Mouse (Mus musculus): ENCODE results near the gene Pradc1. TPM values are rescaled to one million over a fixed set of nuclear protein-coding genes. Genes with fewer than 3 reads are reported as not detected.
"Not testable (repeated sequence)": the region's sequence is repeated elsewhere in the genome, so short reads cannot be mapped to it uniquely, and the experiment has no call there.

The Pradc1 gene
- polyA plus RNA-seq, 1 experiment from 2014 or later: 30.4 TPM

GRCm38 (mm10) chr6:85477366-85477917 lies 25.7 kb upstream of the Pradc1 start:
- H3K27me3 ChIP-seq (replicated peaks; ENCODE audit: low read depth, poor library complexity, severe bottlenecking): peaks cover 68% of the 10 kb centered on the region

GRCm38 (mm10) chr6:85475581-85475980 lies 23.8 kb upstream of the Pradc1 start:
- 85% methylated on average over 3 of the region's 3 CpGs for WGBS
- H3K27me3 ChIP-seq (replicated peaks; ENCODE audit: low read depth, poor library complexity, severe bottlenecking): peaks cover 49% of the 10 kb centered on the region

More at GRCm38 (mm10) chr6:85477366-85477917, 25.7 kb upstream of the Pradc1 start:
- Histone ChIP-seq H3K27ac (replicated peaks) (no peak overlapping the region), H3K4me3 (no peak overlapping the region), H3K9me3 (no peaks in the 10 kb centered on the region), H3K36me3 (replicated peaks) (no peaks in the 10 kb centered on the region), H3K4me1 (peaks cover 9% of the 10 kb centered on the region; the same call in 1 of the 2 replicates)
- DNase-seq (ENCODE audit: low spot score): peak; percentile 65
- WGBS: 34% methylated on average over 10 of the region's 10 CpGs

GRCm38 (mm10) chr6:85472542-85472941 lies 20.8 kb upstream of the Pradc1 start:
- peaks cover 19% of the 10 kb centered on the region for H3K27me3 ChIP-seq (replicated peaks; ENCODE audit: low read depth, poor library complexity, severe bottlenecking)
- 52% methylated on average over 5 of the region's 5 CpGs for WGBS
- no peak overlapping the region for H3K27ac ChIP-seq (replicated peaks)
- no peaks in the 10 kb centered on the region for H3K9me3 ChIP-seq
- H3K36me3 ChIP-seq (replicated peaks): peaks cover 25% of the 10 kb centered on the region
- peaks cover 5% of the 10 kb centered on the region; the same call in 1 of the 2 replicates for H3K4me1 ChIP-seq
- DNase-seq (ENCODE audit: low spot score): no peak
- no peak overlapping the region for H3K4me3 ChIP-seq

More at GRCm38 (mm10) chr6:85475581-85475980, 23.8 kb upstream of the Pradc1 start:
- no peaks in the 10 kb centered on the region for H3K9me3 ChIP-seq
- peaks cover 9% of the 10 kb centered on the region; the same call in 1 of the 2 replicates for H3K4me1 ChIP-seq
- no peak overlapping the region for H3K4me3 ChIP-seq
- DNase-seq (ENCODE audit: low spot score): no peak
- no peak overlapping the region for H3K27ac ChIP-seq (replicated peaks)
- H3K36me3 ChIP-seq (replicated peaks): no peaks in the 10 kb centered on the region

- H3K27me3 ChIP-seq (replicated peaks; ENCODE audit: low read depth, poor library complexity, severe bottlenecking): 0 out of 2 replicates have a peak, but pooled peaks cover 16% of the 10 kb centered on the region
- no peak for DNase-seq (ENCODE audit: low spot score)
- no peaks in the 10 kb centered on the region for H3K9me3 ChIP-seq
- no peak overlapping the region for H3K4me3 ChIP-seq
- no peak overlapping the region for H3K27ac ChIP-seq (replicated peaks)
- H3K4me1 ChIP-seq: no peaks in the 10 kb centered on the region
- 71% methylated on average over 8 of the region's 8 CpGs for WGBS
- peaks cover 31% of the 10 kb centered on the region for H3K36me3 ChIP-seq (replicated peaks)
Measured at GRCm38 (mm10) chr6:85471962-85472361, 20.2 kb upstream of the Pradc1 start.

- 79% methylated on average over 5 of the region's 5 CpGs for WGBS
- Histone ChIP-seq H3K4me3 (no peak overlapping the region), H3K27me3 (replicated peaks; ENCODE audit: low read depth, poor library complexity, severe bottlenecking) (0 out of 2 replicates have a peak, but pooled peaks cover 8% of the 10 kb centered on the region), H3K9me3 (no peaks in the 10 kb centered on the region), H3K4me1 (no peaks in the 10 kb centered on the region), H3K36me3 (replicated peaks) (peaks cover 52% of the 10 kb centered on the region), H3K27ac (replicated peaks) (no peak overlapping the region)
- no peak for DNase-seq (ENCODE audit: low spot score)
Measured at GRCm38 (mm10) chr6:85469660-85470430, 18.1 kb upstream of the Pradc1 start.

GRCm38 (mm10) chr6:85465381-85465780 lies 13.6 kb upstream of the Pradc1 start:
- H3K4me1 ChIP-seq: no peaks in the 10 kb centered on the region
- H3K36me3 ChIP-seq (replicated peaks): peaks cover 97% of the 10 kb centered on the region
- no peak overlapping the region for H3K4me3 ChIP-seq
- DNase-seq (ENCODE audit: low spot score): no peak
- no peak overlapping the region for H3K27ac ChIP-seq (replicated peaks)
- H3K27me3 ChIP-seq (replicated peaks; ENCODE audit: low read depth, poor library complexity, severe bottlenecking): no peaks in the 10 kb centered on the region
- H3K9me3 ChIP-seq: no peaks in the 10 kb centered on the region

GRCm38 (mm10) chr6:85459621-85460020 lies 7.9 kb upstream of the Pradc1 start:
- Histone ChIP-seq H3K4me3 (no peak overlapping the region), H3K27ac (replicated peaks) (no peak overlapping the region), H3K4me1 (peaks cover 22% of the 10 kb centered on the region), H3K9me3 (no peaks in the 10 kb centered on the region), H3K27me3 (replicated peaks; ENCODE audit: low read depth, poor library complexity, severe bottlenecking) (no peaks in the 10 kb centered on the region), H3K36me3 (replicated peaks) (peaks cover 89% of the 10 kb centered on the region)
- DNase-seq (ENCODE audit: low spot score): no peak
- WGBS: 90% methylated on average over 2 of the region's 2 CpGs

GRCm38 (mm10) chr6:85452816-85453215 lies 1.0 kb upstream of the Pradc1 start:
- H3K9me3 ChIP-seq: no peaks in the 10 kb centered on the region
- 22% methylated on average over 7 of the region's 7 CpGs for WGBS
- peak overlapping the region; percentile 96 for H3K27ac ChIP-seq (replicated peaks)
- peaks cover 26% of the 10 kb centered on the region for H3K36me3 ChIP-seq (replicated peaks)
- H3K27me3 ChIP-seq (replicated peaks; ENCODE audit: low read depth, poor library complexity, severe bottlenecking): no peaks in the 10 kb centered on the region
- peak; percentile 18 for DNase-seq (ENCODE audit: low spot score)
- H3K4me3 ChIP-seq: peak overlapping the region; percentile 79
- H3K4me1 ChIP-seq: peaks cover 48% of the 10 kb centered on the region

- WGBS: under 1% methylated on average over 15 of the region's 15 CpGs
- H3K4me1 ChIP-seq: peaks cover 47% of the 10 kb centered on the region
- peak overlapping the region; percentile 96 for H3K27ac ChIP-seq (replicated peaks)
- no peaks in the 10 kb centered on the region for H3K27me3 ChIP-seq (replicated peaks; ENCODE audit: low read depth, poor library complexity, severe bottlenecking)
- no peak for DNase-seq (ENCODE audit: low spot score)
- no peaks in the 10 kb centered on the region for H3K9me3 ChIP-seq
- H3K36me3 ChIP-seq (replicated peaks): peaks cover 25% of the 10 kb centered on the region
- peak overlapping the region; percentile 79 for H3K4me3 ChIP-seq
Measured at GRCm38 (mm10) chr6:85452411-85452665, 568 bp upstream of the Pradc1 start.

- peaks cover 25% of the 10 kb centered on the region for H3K36me3 ChIP-seq (replicated peaks)
- H3K4me3 ChIP-seq: peak within 1 kb of the TSS; percentile 79
- H3K27ac ChIP-seq (replicated peaks): peak within 1 kb of the TSS; percentile 96
- peak; percentile 98 for DNase-seq (ENCODE audit: low spot score)
- WGBS: 3% methylated on average over 96 of the region's 96 CpGs
- no peaks in the 10 kb centered on the region for H3K9me3 ChIP-seq
- no peaks in the 10 kb centered on the region for H3K27me3 ChIP-seq (replicated peaks; ENCODE audit: low read depth, poor library complexity, severe bottlenecking)
- peaks cover 37% of the 10 kb centered on the region for H3K4me1 ChIP-seq
Measured at GRCm38 (mm10) chr6:85450697-85451663, 790 bp downstream of the Pradc1 start, which contains the start of gene Cct7. TSS of gene Cct7 (plus strand) at chr6:85451514.

GRCm38 (mm10) chr6:85450140-85450539 lies 1.6 kb downstream of the Pradc1 start:
- H3K4me3 ChIP-seq: peak overlapping the region; percentile 79
- WGBS: 62% methylated on average over 1 of the region's 1 CpGs

GRCm38 (mm10) chr6:85447351-85447750 lies 4.4 kb downstream of the Pradc1 start:
- Histone ChIP-seq H3K27me3 (replicated peaks; ENCODE audit: low read depth, poor library complexity, severe bottlenecking) (no peaks in the 10 kb centered on the region), H3K9me3 (no peaks in the 10 kb centered on the region), H3K27ac (replicated peaks) (no peak overlapping the region), H3K4me1 (peaks cover 6% of the 10 kb centered on the region), H3K4me3 (no peak overlapping the region), H3K36me3 (replicated peaks) (peaks cover 54% of the 10 kb centered on the region)
- no peak for DNase-seq (ENCODE audit: low spot score)
- WGBS: 91% methylated on average over 6 of the region's 6 CpGs

More at GRCm38 (mm10) chr6:85450140-85450539, 1.6 kb downstream of the Pradc1 start:
- H3K27me3 ChIP-seq (replicated peaks; ENCODE audit: low read depth, poor library complexity, severe bottlenecking); DNase-seq (ENCODE audit: low spot score); H3K27ac ChIP-seq (replicated peaks); H3K9me3 ChIP-seq: not testable (repeated sequence)
- Histone ChIP-seq H3K4me1 (peaks cover 32% of the 10 kb centered on the region), H3K36me3 (replicated peaks) (peaks cover 31% of the 10 kb centered on the region)
